Mouse (Mus musculus) cortical plate, adult 2 months (tissue): ENCODE results near the gene Efl1.

Source experiments
- CTCF ChIP-seq: fragments of 200-500 bp; IDR thresholded peaks from 2 replicates; pipeline ENCODE4 v1.5.1; 2011; ENCODE audit warnings: mild to moderate bottlenecking, control low read depth, low read length; ENCODE audit not compliant: insufficient read depth; ENCODE audit errors: extremely low read depth
- POLR2A ChIP-seq: fragments of 200-500 bp; IDR thresholded peaks from 2 replicates; pipeline ENCODE4 v1.6.1; 2011; ENCODE audit warnings: mild to moderate bottlenecking, low read length, control low read depth; ENCODE audit not compliant: insufficient read depth; ENCODE audit errors: extremely low read depth

- TF ChIP-seq POLR2A (no peak), CTCF (no peak)
Observed at GRCm38 (mm10) chr7:82602008-82602407, 46.4 kb upstream of the Efl1 start.
